In genomic region chr17:8936603-8937002, GRCm38 (mm10) we compare ENCODE assay signal across 10 mouse cellular contexts. TPM values are rescaled to one million over a fixed set of nuclear protein-coding genes. Genes with fewer than 3 reads are reported as not detected.
DNase-seq lines count a peak whose midpoint lies in the region; ATAC-seq and TF ChIP-seq lines count a peak whose summit lies in the region.
"Had no signal": no experiment of that assay in that cellular context is flagged by ENCODE, and none has a peak within 500 bp of the region (broad histone marks: within the 10 kb centered on the region; RNA-seq: fewer than 3 reads in every experiment).

No protein-coding gene starts in this region.

- H3K9ac ChIP-seq in intestine, postnatal 0 days (ENCODE audit: low read depth, low read length), result no peak overlapping the region
- no peak overlapping the region for H3K9ac ChIP-seq in intestine, embryonic 15.5 days
- H3K9ac ChIP-seq in lung, postnatal 0 days (replicated peaks; ENCODE audit: low read depth), result no peak overlapping the region
- no peak overlapping the region for H3K9ac ChIP-seq in intestine, embryonic 16.5 days (ENCODE audit: low read depth, low read length)
- H3K9ac ChIP-seq: embryonic facial prominence, embryonic 15.5 days; limb, embryonic 13.5 days had no signal

- no peaks in the 10 kb centered on the region for H3K36me3 ChIP-seq in intestine, postnatal 0 days (ENCODE audit: control insufficient read depth, insufficient read depth)
- H3K36me3 ChIP-seq in intestine, embryonic 15.5 days, result no peaks in the 10 kb centered on the region
- no peaks in the 10 kb centered on the region for H3K36me3 ChIP-seq in lung, postnatal 0 days (ENCODE audit: insufficient read depth, low read length)
- no peaks in the 10 kb centered on the region for H3K36me3 ChIP-seq in intestine, embryonic 16.5 days (ENCODE audit: control insufficient read depth, insufficient read depth, low read length)
- H3K36me3 ChIP-seq: embryonic facial prominence, embryonic 15.5 days; limb, embryonic 13.5 days had no signal

- no peak for ATAC-seq in intestine, postnatal 0 days
- no peak for ATAC-seq in intestine, embryonic 15.5 days
- ATAC-seq in common myeloid progenitor, adult 5-6 weeks (replicated peaks; ENCODE audit: low read depth, poor library complexity, severe bottlenecking), result peak; percentile 65; the same call in 1 of the 2 replicates
- ATAC-seq in lung, postnatal 0 days, result no peak
- no peak for ATAC-seq in intestine, embryonic 16.5 days

- no peaks in the 10 kb centered on the region for H3K4me1 ChIP-seq in intestine, postnatal 0 days (replicated peaks; ENCODE audit: control insufficient read depth, insufficient read depth, low read length)
- H3K4me1 ChIP-seq in intestine, embryonic 15.5 days (replicated peaks), result no peaks in the 10 kb centered on the region
- no peaks in the 10 kb centered on the region for H3K4me1 ChIP-seq in lung, postnatal 0 days (ENCODE audit: insufficient read depth, low read depth, low read length)
- no peaks in the 10 kb centered on the region for H3K4me1 ChIP-seq in intestine, embryonic 16.5 days (ENCODE audit: control insufficient read depth, insufficient read depth, low read length)
- H3K4me1 ChIP-seq: embryonic facial prominence, embryonic 15.5 days; limb, embryonic 13.5 days had no signal

- no peaks in the 10 kb centered on the region for H3K9me3 ChIP-seq in intestine, postnatal 0 days (ENCODE audit: control insufficient read depth)
- H3K9me3 ChIP-seq in intestine, embryonic 15.5 days, result no peaks in the 10 kb centered on the region
- H3K9me3 ChIP-seq in lung, postnatal 0 days (ENCODE audit: low read length), result no peaks in the 10 kb centered on the region
- H3K9me3 ChIP-seq in intestine, embryonic 16.5 days (ENCODE audit: control insufficient read depth, low read length), result no peaks in the 10 kb centered on the region
- H3K9me3 ChIP-seq: embryonic facial prominence, embryonic 15.5 days; limb, embryonic 13.5 days had no signal

- peak; percentile 76 for DNase-seq in 3T3-L1 (ENCODE audit: low read depth, low spot score)
- DNase-seq in CD4-positive helper T cell, adult 2 months (ENCODE audit: low read depth, low spot score), result peak; percentile 10
- peak; percentile 75 for DNase-seq in lung, postnatal 0 days (ENCODE audit: low spot score)
- DNase-seq in gastrocnemius, postnatal 14 days, result no peak

- no peak overlapping the region for H3K27ac ChIP-seq in intestine, postnatal 0 days (ENCODE audit: low read depth, low read length)
- no peak overlapping the region for H3K27ac ChIP-seq in intestine, embryonic 15.5 days
- H3K27ac ChIP-seq in lung, postnatal 0 days (ENCODE audit: low read length), result no peak overlapping the region
- H3K27ac ChIP-seq in intestine, embryonic 16.5 days (ENCODE audit: low read length), result no peak overlapping the region
- H3K27ac ChIP-seq: embryonic facial prominence, embryonic 15.5 days; limb, embryonic 13.5 days had no signal

- TF ChIP-seq CTCF in intestine, postnatal 0 days (IDR thresholded peaks at IDR 0.05; ENCODE audit: low read depth), result peak; percentile 79
- peak; percentile 78 for TF ChIP-seq CTCF in lung, postnatal 0 days (IDR thresholded peaks at IDR 0.05)

- H3K27me3 ChIP-seq in intestine, postnatal 0 days (replicated peaks; ENCODE audit: control insufficient read depth, insufficient read depth, low read length), result no peaks in the 10 kb centered on the region
- H3K27me3 ChIP-seq in intestine, embryonic 15.5 days (replicated peaks), result peaks cover 7% of the 10 kb centered on the region; the same call in 1 of the 2 replicates
- no peaks in the 10 kb centered on the region for H3K27me3 ChIP-seq in lung, postnatal 0 days (replicated peaks; ENCODE audit: insufficient read depth, low read length)
- H3K27me3 ChIP-seq in intestine, embryonic 16.5 days (replicated peaks; ENCODE audit: control insufficient read depth, insufficient read depth, low read length), result no peaks in the 10 kb centered on the region

- no peak overlapping the region for H3K4me3 ChIP-seq in intestine, postnatal 0 days (ENCODE audit: low read depth, low read length)
- no peak overlapping the region for H3K4me3 ChIP-seq in intestine, embryonic 15.5 days (replicated peaks)
- H3K4me3 ChIP-seq in lung, postnatal 0 days (ENCODE audit: low read depth, low read length), result no peak overlapping the region
- H3K4me3 ChIP-seq in intestine, embryonic 16.5 days (ENCODE audit: low read length), result no peak overlapping the region
- H3K4me3 ChIP-seq: embryonic facial prominence, embryonic 15.5 days; limb, embryonic 13.5 days had no signal

- no peak for TF ChIP-seq EP300 in lung, postnatal 0 days (IDR thresholded peaks at IDR 0.05)

- 4% methylated on average over 4 of the region's 4 CpGs for WGBS in intestine, postnatal 0 days
- WGBS in intestine, embryonic 15.5 days, result 3% methylated on average over 4 of the region's 4 CpGs
- 1% methylated on average over 4 of the region's 4 CpGs for WGBS in lung, postnatal 0 days
- WGBS in intestine, embryonic 16.5 days, result 3% methylated on average over 4 of the region's 4 CpGs

- intact Hi-C loops in gastrocnemius, postnatal 14 days (cut with DNase I; ENCODE audit: low total_unique reads), result loop anchor here (2.0 to 5.0 kb wide), 2 partner anchors 129 to 322 kb away; no protein-coding TSS in a partner anchor

- H3K4me2 ChIP-seq in intestine, postnatal 0 days (replicated peaks; ENCODE audit: low read depth), result no peak overlapping the region
- H3K4me2 ChIP-seq in intestine, embryonic 15.5 days (replicated peaks), result no peak overlapping the region
- H3K4me2 ChIP-seq in lung, postnatal 0 days (replicated peaks; ENCODE audit: low read depth, low read length), result no peak overlapping the region
- no peak overlapping the region for H3K4me2 ChIP-seq in intestine, embryonic 16.5 days (ENCODE audit: low read depth, low read length)
- H3K4me2 ChIP-seq: embryonic facial prominence, embryonic 15.5 days; limb, embryonic 13.5 days had no signal

RNA-seq across cellular contexts. Expression of gene 1700010I14Rik, which starts 51.5 kb away (rescaled TPM):
- 1.2 TPM in 2 replicates for polyA plus RNA-seq in intestine, postnatal 0 days (2015; fragmentation: Nextera tagmentation; extraction: Ambion mirVana)
- 1.3 and 1.7 TPM in 2 replicates for polyA plus RNA-seq in intestine, embryonic 15.5 days (2015; fragmentation: Nextera tagmentation; extraction: Ambion mirVana)
- 4.0 and 7.7 TPM in 2 replicates for total RNA-seq in common myeloid progenitor, adult 5-6 weeks (2017)
- polyA plus RNA-seq in lung, postnatal 0 days (2015; fragmentation: Nextera tagmentation; extraction: Ambion mirVana), result 2.7 and 2.8 TPM in 2 replicates
- 1.0 and 1.2 TPM in 2 replicates for polyA plus RNA-seq in intestine, embryonic 16.5 days (2015; fragmentation: Nextera tagmentation; extraction: Ambion mirVana)
- total RNA-seq in gastrocnemius, postnatal 14 days (2021), result under 1 TPM; 0.22 to 0.33 TPM
